Mouse (Mus musculus): ENCODE measurements around the gene Tenm3.
"Not testable (repeated sequence)": the region's sequence is repeated elsewhere in the genome, so short reads cannot be mapped to it uniquely, and the experiment has no call there.

The Tenm3 gene

DNA sequence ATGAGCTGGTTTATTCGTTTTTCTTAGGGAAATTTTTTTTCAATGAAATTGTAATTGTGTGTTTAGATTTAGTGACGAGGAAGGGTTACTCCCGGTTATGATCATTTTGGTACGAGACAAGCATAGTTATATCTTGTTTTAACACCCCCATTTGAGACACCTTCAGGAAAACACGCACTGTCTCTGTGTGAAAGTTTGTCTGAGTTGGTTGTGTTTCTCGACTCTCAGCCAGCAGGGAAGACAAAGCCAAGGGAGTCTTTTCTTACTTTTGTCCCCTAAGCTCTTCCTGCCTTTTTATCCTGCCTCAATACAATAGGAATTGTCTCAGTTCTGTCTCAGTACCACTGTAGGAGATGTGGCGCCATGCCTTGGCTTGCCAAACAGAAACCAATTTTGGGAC lies 660.0 kb downstream of the Tenm3 start:
- DNase-seq, result no peak

DNA sequence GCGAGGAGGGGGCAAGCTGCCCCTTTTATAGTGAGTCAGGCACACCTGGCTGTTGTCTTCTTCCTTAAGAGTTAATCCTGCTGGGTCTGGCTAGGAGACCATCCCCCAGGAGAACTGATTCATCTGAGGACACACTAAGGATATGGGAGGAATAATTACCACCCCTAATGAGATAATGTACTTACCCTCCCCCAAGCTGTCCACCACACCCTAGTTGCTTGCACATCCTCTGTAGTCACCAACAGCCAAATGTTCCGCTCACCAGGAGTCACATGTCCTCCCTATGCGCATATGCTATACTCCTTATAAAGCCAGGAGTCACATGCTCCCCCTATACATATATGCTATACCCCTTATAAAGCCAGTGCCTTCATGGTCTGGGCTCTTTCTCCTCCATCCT lies 662.8 kb downstream of the Tenm3 start:
- no peak for DNase-seq

DNA sequence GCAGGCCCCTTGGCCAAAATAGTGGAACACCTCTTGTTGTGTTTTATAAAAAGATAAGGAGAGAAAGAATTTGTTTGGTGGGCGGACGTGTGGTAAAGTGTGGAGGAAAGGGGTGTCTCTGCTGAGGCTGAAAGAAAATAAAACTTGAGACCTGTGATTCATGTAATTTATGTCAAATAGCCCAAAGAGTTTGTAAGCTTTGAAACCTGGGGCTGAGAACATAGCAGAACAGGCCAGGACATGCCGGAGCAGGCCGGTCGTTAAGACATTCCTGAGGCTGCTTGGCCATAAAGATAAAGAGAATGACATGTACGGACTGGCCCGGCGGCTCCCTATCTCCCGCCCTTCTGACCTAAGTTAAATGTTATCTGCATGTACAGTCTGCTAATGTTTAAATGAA lies 663.6 kb downstream of the Tenm3 start:
- DNase-seq, result not testable (repeated sequence)

DNA sequence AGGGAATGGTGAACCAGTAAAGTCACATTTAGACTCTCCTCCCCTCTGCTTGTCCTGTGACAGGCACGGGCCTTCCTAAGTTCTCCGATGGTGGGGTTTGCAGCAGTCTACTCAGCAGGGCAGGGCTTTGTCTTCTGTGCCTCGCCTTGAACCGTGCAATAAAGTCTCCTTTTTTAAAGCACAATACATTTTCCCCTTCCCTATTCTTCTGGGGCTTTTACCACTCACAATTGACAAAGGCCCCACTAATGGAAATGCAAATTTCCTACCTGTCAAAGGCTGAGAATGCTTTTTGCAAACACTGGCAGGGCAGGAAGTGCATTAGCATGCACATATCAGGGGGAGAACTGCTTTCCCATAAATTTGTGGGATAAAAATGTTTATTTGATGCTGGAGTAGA lies 664.8 kb downstream of the Tenm3 start:
- no peak for DNase-seq

DNA sequence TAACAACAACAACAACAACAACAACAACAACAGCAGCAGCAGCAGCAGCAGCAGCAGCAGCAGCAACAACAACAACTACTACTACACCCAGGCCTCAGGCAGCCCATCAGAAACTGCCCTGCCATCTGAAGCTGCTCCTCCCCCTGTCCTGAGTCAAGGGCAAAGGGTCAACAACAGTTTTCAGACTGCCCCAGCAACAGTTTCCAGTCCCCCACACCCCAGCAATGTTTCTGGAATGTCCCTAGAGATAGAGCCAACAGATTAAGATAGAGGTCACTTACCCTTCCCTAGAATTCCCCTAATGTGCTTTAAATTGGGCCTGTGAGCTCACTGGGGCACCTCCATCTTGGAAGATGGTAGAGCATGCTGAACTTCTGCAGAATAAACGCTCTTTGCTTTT lies 665.9 kb downstream of the Tenm3 start:
- DNase-seq, result no peak
